Mouse (Mus musculus): ENCODE data around the gene Rnf41. TPM values are rescaled to one million over a fixed set of nuclear protein-coding genes. Genes with fewer than 3 reads are reported as not detected.
A peak's percentile ranks its signal among the peaks of the same experiment; 100 is the strongest.

The Rnf41 gene
- polyA plus RNA-seq, 1 experiment = 84.1 TPM

- H3K27me3 ChIP-seq (ENCODE audit: control insufficient read depth, insufficient read depth, low read length) = no peaks in the 10 kb centered on the region
- TF ChIP-seq CTCF (IDR thresholded peaks at IDR 0.05; ENCODE audit: control insufficient read depth, insufficient read depth, insufficient replicate concordance, low read depth, low read length) (no peak), POLR2A (IDR thresholded peaks at IDR 0.05; ENCODE audit: control insufficient read depth, low read depth, low read length) (no peak)
- H3K27ac ChIP-seq (ENCODE audit: control insufficient read depth, insufficient read depth, low read depth, low read length) = no peak overlapping the region
- H3K36me3 ChIP-seq (ENCODE audit: control insufficient read depth, insufficient read depth, low read length) = no peaks in the 10 kb centered on the region
- peaks cover 3% of the 10 kb centered on the region for H3K4me1 ChIP-seq (ENCODE audit: control insufficient read depth, insufficient read depth, low read length)
- H3K4me3 ChIP-seq (ENCODE audit: control insufficient read depth, low read depth, low read length) = no peak overlapping the region
These were observed 43.0 kb downstream of the Rnf41 start for GRCm38 (mm10) chr10:128454471-128454870.

GRCm38 (mm10) chr10:128455280-128455679 lies 43.8 kb downstream of the Rnf41 start:
- 0 out of 2 replicates have a peak, but pooled peaks have one; percentile 21 for TF ChIP-seq CTCF (IDR thresholded peaks at IDR 0.05; ENCODE audit: control insufficient read depth, insufficient read depth, insufficient replicate concordance, low read depth, low read length)
- no peak for TF ChIP-seq POLR2A (IDR thresholded peaks at IDR 0.05; ENCODE audit: control insufficient read depth, low read depth, low read length)
- Histone ChIP-seq H3K27ac (ENCODE audit: control insufficient read depth, insufficient read depth, low read depth, low read length) (no peak overlapping the region), H3K36me3 (ENCODE audit: control insufficient read depth, insufficient read depth, low read length) (no peaks in the 10 kb centered on the region), H3K27me3 (ENCODE audit: control insufficient read depth, insufficient read depth, low read length) (no peaks in the 10 kb centered on the region), H3K4me1 (ENCODE audit: control insufficient read depth, insufficient read depth, low read length) (peaks cover 7% of the 10 kb centered on the region), H3K4me3 (ENCODE audit: control insufficient read depth, low read depth, low read length) (peak overlapping the region; percentile 30)

- H3K4me3 ChIP-seq (ENCODE audit: control insufficient read depth, low read depth, low read length) = no peak overlapping the region
These were observed 46.2 kb downstream of the Rnf41 start for GRCm38 (mm10) chr10:128457676-128458075.

GRCm38 (mm10) chr10:128458348-128458718 lies 46.9 kb downstream of the Rnf41 start:
- no peak for TF ChIP-seq CTCF (IDR thresholded peaks at IDR 0.05; ENCODE audit: control insufficient read depth, insufficient read depth, insufficient replicate concordance, low read depth, low read length)
- TF ChIP-seq POLR2A (IDR thresholded peaks at IDR 0.05; ENCODE audit: control insufficient read depth, low read depth, low read length) = no peak
- peak overlapping the region; percentile 90 for H3K27ac ChIP-seq (ENCODE audit: control insufficient read depth, insufficient read depth, low read depth, low read length)
- H3K27me3 ChIP-seq (ENCODE audit: control insufficient read depth, insufficient read depth, low read length) = no peaks in the 10 kb centered on the region
- peaks cover 2% of the 10 kb centered on the region for H3K36me3 ChIP-seq (ENCODE audit: control insufficient read depth, insufficient read depth, low read length)
- peaks cover 7% of the 10 kb centered on the region for H3K4me1 ChIP-seq (ENCODE audit: control insufficient read depth, insufficient read depth, low read length)
- peak overlapping the region; percentile 97 for H3K4me3 ChIP-seq (ENCODE audit: control insufficient read depth, low read depth, low read length)

More at GRCm38 (mm10) chr10:128457676-128458075, 46.2 kb downstream of the Rnf41 start:
- TF ChIP-seq CTCF (IDR thresholded peaks at IDR 0.05; ENCODE audit: control insufficient read depth, insufficient read depth, insufficient replicate concordance, low read depth, low read length) (no peak), POLR2A (IDR thresholded peaks at IDR 0.05; ENCODE audit: control insufficient read depth, low read depth, low read length) (no peak)
- Histone ChIP-seq H3K27ac (ENCODE audit: control insufficient read depth, insufficient read depth, low read depth, low read length) (no peak overlapping the region), H3K36me3 (ENCODE audit: control insufficient read depth, insufficient read depth, low read length) (peaks cover 2% of the 10 kb centered on the region; the same call in 1 of the 2 replicates), H3K4me1 (ENCODE audit: control insufficient read depth, insufficient read depth, low read length) (peaks cover 7% of the 10 kb centered on the region), H3K27me3 (ENCODE audit: control insufficient read depth, insufficient read depth, low read length) (no peaks in the 10 kb centered on the region)

GRCm38 (mm10) chr10:128458719-128459408 lies 47.4 kb downstream of the Rnf41 start, which contains the start of gene Smarcc2:
Gene Smarcc2, plus strand, starts transcription at chr10:128459248.
- Histone ChIP-seq H3K4me3 (ENCODE audit: control insufficient read depth, low read depth, low read length) (peak within 1 kb of the TSS; percentile 97), H3K4me1 (ENCODE audit: control insufficient read depth, insufficient read depth, low read length) (peaks cover 7% of the 10 kb centered on the region), H3K36me3 (ENCODE audit: control insufficient read depth, insufficient read depth, low read length) (peaks cover 2% of the 10 kb centered on the region), H3K27me3 (ENCODE audit: control insufficient read depth, insufficient read depth, low read length) (no peaks in the 10 kb centered on the region), H3K27ac (ENCODE audit: control insufficient read depth, insufficient read depth, low read depth, low read length) (peak within 1 kb of the TSS; percentile 90)
- TF ChIP-seq CTCF (IDR thresholded peaks at IDR 0.05; ENCODE audit: control insufficient read depth, insufficient read depth, insufficient replicate concordance, low read depth, low read length) (peak; percentile 33; the same call in 1 of the 2 replicates), POLR2A (IDR thresholded peaks at IDR 0.05; ENCODE audit: control insufficient read depth, low read depth, low read length) (peak; percentile 34; the same call in 1 of the 2 replicates)

- H3K36me3 ChIP-seq (ENCODE audit: control insufficient read depth, insufficient read depth, low read length) = peaks cover 2% of the 10 kb centered on the region
- no peaks in the 10 kb centered on the region for H3K27me3 ChIP-seq (ENCODE audit: control insufficient read depth, insufficient read depth, low read length)
- H3K27ac ChIP-seq (ENCODE audit: control insufficient read depth, insufficient read depth, low read depth, low read length) = peak overlapping the region; percentile 89
- peak overlapping the region; percentile 97 for H3K4me3 ChIP-seq (ENCODE audit: control insufficient read depth, low read depth, low read length)
- H3K4me1 ChIP-seq (ENCODE audit: control insufficient read depth, insufficient read depth, low read length) = peaks cover 7% of the 10 kb centered on the region
- TF ChIP-seq CTCF (IDR thresholded peaks at IDR 0.05; ENCODE audit: control insufficient read depth, insufficient read depth, insufficient replicate concordance, low read depth, low read length) (no peak), POLR2A (IDR thresholded peaks at IDR 0.05; ENCODE audit: control insufficient read depth, low read depth, low read length) (no peak)
These were observed 48.2 kb downstream of the Rnf41 start for GRCm38 (mm10) chr10:128459409-128460269.

- Histone ChIP-seq H3K4me3 (ENCODE audit: control insufficient read depth, low read depth, low read length) (peak overlapping the region; percentile 4), H3K27ac (ENCODE audit: control insufficient read depth, insufficient read depth, low read depth, low read length) (no peak overlapping the region), H3K36me3 (ENCODE audit: control insufficient read depth, insufficient read depth, low read length) (peaks cover 2% of the 10 kb centered on the region), H3K27me3 (ENCODE audit: control insufficient read depth, insufficient read depth, low read length) (no peaks in the 10 kb centered on the region), H3K4me1 (ENCODE audit: control insufficient read depth, insufficient read depth, low read length) (peaks cover 7% of the 10 kb centered on the region)
- TF ChIP-seq POLR2A (IDR thresholded peaks at IDR 0.05; ENCODE audit: control insufficient read depth, low read depth, low read length) (no peak), CTCF (IDR thresholded peaks at IDR 0.05; ENCODE audit: control insufficient read depth, insufficient read depth, insufficient replicate concordance, low read depth, low read length) (no peak)
These were observed 48.8 kb downstream of the Rnf41 start for GRCm38 (mm10) chr10:128460270-128460630.

All from testis, adult 2 months (tissue).